Mouse (Mus musculus) thymus, adult 2 months (tissue): ENCODE measurements around the gene Tnnt2.

Experiments
- CTCF ChIP-seq: fragments of 200-500 bp; IDR thresholded peaks from 2 replicates; pipeline ENCODE4 v1.5.1; 2012; ENCODE audit warnings: mild to moderate bottlenecking, control low read depth, low read length, moderate library complexity, borderline replicate concordance; ENCODE audit not compliant: control insufficient read depth, poor library complexity, insufficient read depth; ENCODE audit errors: extremely low read depth
- POLR2A ChIP-seq: fragments of 200-500 bp; IDR thresholded peaks from 2 replicates; pipeline ENCODE4 v1.6.1; 2012; ENCODE audit warnings: mild to moderate bottlenecking, low read length, control low read depth, moderate library complexity; ENCODE audit not compliant: control insufficient read depth, poor library complexity, insufficient read depth; ENCODE audit errors: extremely low read depth

GRCm38 (mm10) chr1:135820736-135821364, 15.3 kb upstream of the Tnnt2 start:
- no peak for TF ChIP-seq POLR2A
- no peak for TF ChIP-seq CTCF
